Mouse (Mus musculus) layer of hippocampus, adult 2 months (tissue): ENCODE data around the gene Gtsf1. TPM values are rescaled to one million over a fixed set of nuclear protein-coding genes. Genes with fewer than 3 reads are reported as not detected.

Experiments used
- DNase-seq, 2 experiments: peaks; one replicate each; pipeline ENCODE4 v3.0.0; 2022; ENCODE audit warnings: low spot score in 2 of 2
- H3K27ac ChIP-seq: fragments of 200-600 bp; 2 replicates; pipeline ENCODE4 v1.8.1; 2022
- H3K4me3 ChIP-seq: fragments of 200-600 bp; 2 replicates; pipeline ENCODE4 v1.8.1; 2022; ENCODE audit warnings: mild to moderate bottlenecking
- CTCF ChIP-seq: fragments of 200-600 bp; conservative IDR thresholded peaks from 2 replicates; pipeline ENCODE4 v1.8.1; 2022; ENCODE audit warnings: antibody characterized with exemption, mild to moderate bottlenecking, moderate library complexity
- total RNA-seq, 2 experiments: library from RNA; stranded (reverse); gene quantifications; 2 replicates each; pipeline ENCODE4 v1.2.3; 2021

The Gtsf1 gene
- total RNA-seq, 2 experiments from 2014 or later: not detected

GRCm38 (mm10) chr15:103359122-103359510 is 71.2 kb downstream of the Gtsf1 start:
- Histone ChIP-seq H3K4me3 (no peak overlapping the region), H3K27ac (no peak overlapping the region)
- TF ChIP-seq CTCF: no peak
- DNase-seq: no peak

GRCm38 (mm10) chr15:103358278-103359121 is 71.8 kb downstream of the Gtsf1 start:
- no peak for TF ChIP-seq CTCF
- no peak overlapping the region for H3K4me3 ChIP-seq
- no peak overlapping the region for H3K27ac ChIP-seq
- no peak for DNase-seq

DNA sequence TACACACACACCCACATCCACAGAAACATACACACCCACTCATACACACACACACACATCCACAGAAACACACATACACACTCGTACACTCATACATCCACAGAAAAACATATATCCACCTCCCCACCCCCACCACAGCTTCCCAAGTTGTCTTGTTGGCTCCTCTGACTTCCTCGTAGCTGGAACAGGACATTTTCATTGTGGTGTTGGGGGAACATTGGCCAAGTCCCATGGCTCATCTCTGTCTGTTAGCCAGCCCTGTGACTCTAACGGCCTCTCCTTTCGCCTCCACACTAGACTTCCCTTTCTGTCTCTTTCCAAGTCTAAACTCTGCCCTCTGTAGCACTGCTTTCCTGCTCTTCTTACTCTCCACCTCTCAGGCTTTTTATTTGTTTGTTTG is 72.5 kb downstream of the Gtsf1 start:
- DNase-seq: no peak
- Histone ChIP-seq H3K27ac (no peak overlapping the region), H3K4me3 (no peak overlapping the region)
- TF ChIP-seq CTCF: no peak

- no peak for TF ChIP-seq CTCF
- Histone ChIP-seq H3K27ac (no peak overlapping the region), H3K4me3 (no peak overlapping the region)
- DNase-seq: no peak
Measured at GRCm38 (mm10) chr15:103356130-103356529, 74.1 kb downstream of the Gtsf1 start.

DNA sequence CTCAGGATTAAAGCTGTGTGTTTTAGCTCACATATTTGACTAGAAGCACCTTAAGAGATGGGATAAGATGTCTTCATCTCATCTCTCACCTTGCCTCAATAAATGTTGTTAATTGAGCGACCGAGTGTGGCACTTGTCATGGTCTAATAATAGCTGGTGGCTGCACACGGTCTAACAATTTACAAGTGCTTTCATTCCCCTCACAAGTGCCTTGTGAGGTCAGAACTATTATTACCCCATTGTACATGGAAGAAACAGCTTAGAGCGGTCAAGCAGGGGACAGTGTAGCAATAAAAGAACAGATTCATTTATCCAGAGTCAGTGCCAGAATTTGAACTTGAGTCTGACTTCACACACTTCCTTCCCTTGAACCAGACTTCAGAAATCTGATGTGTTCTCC is 74.8 kb downstream of the Gtsf1 start:
- no peak overlapping the region for H3K27ac ChIP-seq
- DNase-seq: no peak
- H3K4me3 ChIP-seq: no peak overlapping the region
- TF ChIP-seq CTCF: no peak

DNA sequence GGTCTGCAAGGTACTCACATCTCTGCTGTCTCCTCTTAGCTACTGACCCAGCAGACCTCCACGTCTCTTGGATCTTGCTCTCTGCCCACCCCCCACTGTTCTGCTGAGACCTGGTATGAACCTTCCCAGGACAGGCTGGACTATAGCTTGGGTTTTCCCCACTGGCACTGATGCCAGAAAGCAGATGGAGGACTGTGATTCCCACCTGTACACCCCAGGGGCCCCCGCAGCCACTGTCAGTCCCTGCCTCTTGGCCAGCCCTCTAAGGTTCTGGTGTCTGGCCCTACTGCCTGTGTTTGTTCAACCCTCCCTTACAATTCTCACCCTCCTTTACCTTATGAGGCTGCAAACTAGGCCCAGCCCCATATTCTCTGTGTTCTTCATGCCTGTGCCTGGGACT is 75.6 kb downstream of the Gtsf1 start:
- no peak overlapping the region for H3K4me3 ChIP-seq
- no peak overlapping the region for H3K27ac ChIP-seq
- TF ChIP-seq CTCF: no peak
- no peak for DNase-seq

DNA sequence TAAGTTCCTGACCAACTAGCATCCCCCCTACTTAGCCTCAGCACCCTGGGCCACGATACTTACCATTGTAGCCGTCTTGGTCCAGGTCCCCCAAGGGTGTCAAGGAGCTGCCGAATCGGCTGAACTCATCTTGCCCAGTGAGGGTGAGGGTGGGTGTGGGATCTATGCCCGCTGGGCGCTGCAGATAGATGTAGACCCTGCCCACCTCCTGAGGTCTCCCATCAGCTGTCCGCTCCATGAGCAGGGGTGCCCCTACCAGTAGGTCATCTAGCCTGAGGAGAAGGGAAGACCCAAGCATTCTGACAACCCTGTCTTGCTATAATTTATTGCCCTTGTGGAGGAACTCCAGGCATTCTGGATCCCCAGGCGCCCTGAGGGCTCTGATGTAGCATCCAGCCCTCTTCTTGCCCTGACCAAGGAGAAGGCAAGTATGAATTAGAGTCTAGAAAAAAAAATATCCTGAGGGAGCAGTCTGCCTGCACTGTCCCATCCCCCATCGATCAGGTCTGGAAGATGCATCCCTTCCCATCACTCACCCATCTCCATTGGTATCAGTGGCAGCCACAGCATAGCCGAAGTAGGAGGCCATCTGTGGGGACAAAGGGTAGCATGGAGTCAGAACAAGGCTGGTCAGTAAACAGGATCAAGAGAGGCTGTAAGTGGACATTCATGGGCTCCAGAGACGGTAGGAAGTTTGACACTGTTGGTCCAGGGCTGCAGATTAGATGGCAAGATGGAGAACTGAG is 76.6 kb downstream of the Gtsf1 start:
- no peak overlapping the region for H3K4me3 ChIP-seq
- no peak for TF ChIP-seq CTCF
- H3K27ac ChIP-seq: no peak overlapping the region
- no peak for DNase-seq

DNA sequence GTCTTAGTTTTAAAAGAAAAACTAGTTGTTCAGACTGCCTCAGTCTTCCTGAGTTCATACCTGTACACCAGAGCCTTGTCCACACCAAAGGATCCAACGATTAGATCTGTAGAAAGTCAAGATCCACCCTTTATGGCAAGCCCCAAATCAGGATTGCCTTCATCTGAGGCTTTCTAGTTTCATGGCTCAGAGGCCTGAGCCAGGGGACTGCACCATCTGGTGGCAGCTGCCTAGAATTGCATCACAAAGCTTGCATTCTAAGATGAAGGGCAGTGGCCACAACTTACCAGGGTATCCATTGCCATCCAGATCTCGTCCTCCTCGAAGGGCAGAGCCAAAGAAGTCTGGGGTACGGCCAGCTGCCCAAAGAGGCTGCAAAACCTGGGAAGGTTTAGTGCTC is 77.4 kb downstream of the Gtsf1 start:
- peak; percentile 98 for TF ChIP-seq CTCF
- no peak overlapping the region for H3K4me3 ChIP-seq
- DNase-seq: peak in 1 of 2 experiments; percentile 57
- no peak overlapping the region for H3K27ac ChIP-seq

Other genes with a start within 250 kb of the Gtsf1 start
- 100 to 1,000 TPM; 179 to 187 TPM for gene Cbx5, start 190.7 kb downstream of the Gtsf1 start, total RNA-seq
- gene Hnrnpa1, start 190.0 kb downstream of the Gtsf1 start, total RNA-seq: 100 to 1,000 TPM; 256 to 265 TPM
- not detected for gene Nfe2, start 172.1 kb downstream of the Gtsf1 start, total RNA-seq
- 10 to 100 TPM; 91.0 to 96.2 TPM for gene Copz1, start 157.8 kb downstream of the Gtsf1 start, total RNA-seq
- gene Gpr84, start 119.9 kb downstream of the Gtsf1 start, total RNA-seq: under 1 TPM; 0.61 to 0.81 TPM
- 10 to 100 TPM; 40.8 to 42.2 TPM for gene Zfp385a, start 90.4 kb downstream of the Gtsf1 start, total RNA-seq
- 1 to 10 TPM; 1.2 to 2.1 TPM for gene Itga5, start 63.7 kb downstream of the Gtsf1 start, total RNA-seq
- not detected for gene Gtsf2, start 18.0 kb upstream of the Gtsf1 start, total RNA-seq
- 1 to 10 TPM; 6.9 to 8.7 TPM for gene Nckap1l, start 23.3 kb upstream of the Gtsf1 start, total RNA-seq
- gene Pde1b, start 72.6 kb upstream of the Gtsf1 start, total RNA-seq: 100 to 1,000 TPM; 109 to 117 TPM
- 100 to 1,000 TPM; 118 to 136 TPM for gene Ppp1r1a, start 107.5 kb upstream of the Gtsf1 start, total RNA-seq
- 1 to 10 TPM in 1 of 2 experiments, not detected in 1; 1.7 TPM for gene Glycam1, start 134.6 kb upstream of the Gtsf1 start, total RNA-seq